Mouse (Mus musculus) brain, embryonic 14.5 days (tissue): ENCODE results near the gene Zfp738.
"Not testable (repeated sequence)": the region's sequence is repeated elsewhere in the genome, so short reads cannot be mapped to it uniquely, and the experiment has no call there.

ENCODE experiments used
- CTCF ChIP-seq: fragments of 200-500 bp; IDR thresholded peaks from 2 replicates; pipeline ENCODE4 v1.5.1; 2012; ENCODE audit warnings: inconsistent platforms, mild to moderate bottlenecking, moderate library complexity, borderline replicate concordance; ENCODE audit not compliant: insufficient read depth, insufficient read length; ENCODE audit errors: extremely low read depth
- POLR2A ChIP-seq: fragments of 200-500 bp; IDR thresholded peaks from 2 replicates; pipeline ENCODE4 v1.6.1; 2012; ENCODE audit warnings: mild to moderate bottlenecking, inconsistent platforms, borderline replicate concordance; ENCODE audit not compliant: poor library complexity, insufficient read depth, insufficient read length, severe bottlenecking; ENCODE audit errors: extremely low read depth

GRCm38 (mm10) chr13:67734391-67734790 is 47.5 kb upstream of the Zfp738 start:
- not testable (repeated sequence) for TF ChIP-seq CTCF, POLR2A
